8 mouse cellular contexts compared by ENCODE assay signal in the genomic region with DNA sequence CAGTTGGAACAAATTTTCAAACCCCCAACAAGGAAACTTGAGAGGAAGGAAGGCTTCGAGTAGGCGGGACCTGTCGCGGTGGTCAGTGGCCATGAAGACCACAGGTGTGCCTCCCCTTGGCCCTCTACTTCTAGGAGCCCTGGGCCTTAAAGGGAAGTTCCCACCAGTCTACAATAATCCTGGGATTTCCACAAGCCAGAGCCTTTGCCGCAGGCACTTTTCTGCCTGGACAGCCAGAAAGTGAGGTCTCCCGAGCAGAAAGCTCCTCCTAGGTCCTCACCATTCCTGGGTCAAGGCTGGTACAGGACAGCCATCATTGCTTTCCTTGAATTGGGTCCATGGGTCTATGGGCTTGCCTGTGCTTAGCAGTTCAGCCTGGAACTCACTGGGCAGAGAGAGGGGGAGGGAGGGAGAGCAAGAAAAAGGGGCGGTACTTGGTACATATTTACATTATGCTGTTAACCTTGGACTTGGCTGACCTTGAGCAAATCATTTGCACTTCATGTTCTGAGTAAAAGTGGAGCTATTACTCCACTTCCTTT. TPM values are rescaled to one million over a fixed set of nuclear protein-coding genes. Genes with fewer than 3 reads are reported as not detected.
DNase-seq lines count a peak whose midpoint lies in the region; ATAC-seq and TF ChIP-seq lines count a peak whose summit lies in the region.

No protein-coding gene starts in this region.

- peak overlapping the region; percentile 66 for H3K4me2 ChIP-seq in heart, embryonic 16.5 days (ENCODE audit: low read depth, low read length)
- H3K4me2 ChIP-seq in midbrain, embryonic 14.5 days (ENCODE audit: low read length), result peak overlapping the region; percentile 54

- in situ Hi-C loops in ES-E14 (cut with MboI; ENCODE audit: low sequenced_read_pairs in 2 of 2, unreplicated experiment in 2 of 2), result no loop called here

- no peak for ATAC-seq in heart, embryonic 16.5 days (replicated peaks; ENCODE audit: extremely low read depth, insufficient read depth, low FRiP score)
- ATAC-seq in midbrain, embryonic 14.5 days (ENCODE audit: low FRiP score, low TSS enrichment), result no peak

- H3K27me3 ChIP-seq in heart, embryonic 16.5 days (ENCODE audit: control insufficient read depth, insufficient read depth, low read length), result no peaks in the 10 kb centered on the region
- peaks cover 9% of the 10 kb centered on the region; the same call in 1 of the 2 replicates for H3K27me3 ChIP-seq in limb, embryonic 10.5 days (ENCODE audit: low read depth, poor library complexity, severe bottlenecking)
- no peaks in the 10 kb centered on the region for H3K27me3 ChIP-seq in midbrain, embryonic 14.5 days (ENCODE audit: control insufficient read depth, insufficient read depth, low read length)

- WGBS in heart, embryonic 16.5 days, result 14% methylated on average over 7 of the region's 7 CpGs
- 16% methylated on average over 7 of the region's 7 CpGs for WGBS in limb, embryonic 10.5 days
- 13% methylated on average over 7 of the region's 7 CpGs for WGBS in midbrain, embryonic 14.5 days

- peaks cover 20 to 23% of the 10 kb centered on the region in 2 experiments for H3K4me1 ChIP-seq in ES-E14 (ENCODE audit: control insufficient read depth in 2 of 2, insufficient read depth in 2 of 2, low read length in 2 of 2, poor library complexity in 1 of 2)
- H3K4me1 ChIP-seq in heart, embryonic 16.5 days (ENCODE audit: control insufficient read depth, insufficient read depth, low read length), result peaks cover 69% of the 10 kb centered on the region
- H3K4me1 ChIP-seq in limb, embryonic 10.5 days, result peaks cover 97% of the 10 kb centered on the region
- peaks cover 85% of the 10 kb centered on the region for H3K4me1 ChIP-seq in midbrain, embryonic 14.5 days (ENCODE audit: control insufficient read depth, insufficient read depth, low read length)

- no peaks in the 10 kb centered on the region for H3K36me3 ChIP-seq in ES-E14 (ENCODE audit: control insufficient read depth, insufficient read depth, low read length, poor library complexity, severe bottlenecking)
- no peaks in the 10 kb centered on the region for H3K36me3 ChIP-seq in heart, embryonic 16.5 days (ENCODE audit: control insufficient read depth, insufficient read depth)
- H3K36me3 ChIP-seq in limb, embryonic 10.5 days, result no peaks in the 10 kb centered on the region
- no peaks in the 10 kb centered on the region for H3K36me3 ChIP-seq in midbrain, embryonic 14.5 days (ENCODE audit: control insufficient read depth, insufficient read depth, low read length)

- peak overlapping the region; percentile 92 for H3K27ac ChIP-seq in ES-E14 (ENCODE audit: insufficient read depth, low read depth, low read length, poor library complexity, severe bottlenecking)
- peak overlapping the region; percentile 99 for H3K27ac ChIP-seq in heart, embryonic 16.5 days (ENCODE audit: low read length)
- peak overlapping the region; percentile 91 for H3K27ac ChIP-seq in limb, embryonic 10.5 days
- H3K27ac ChIP-seq in midbrain, embryonic 14.5 days (replicated peaks; ENCODE audit: low read depth, low read length), result peak overlapping the region; percentile 82

- peak overlapping the region; percentile 54; the same call in 1 of the 2 replicates for H3K9ac ChIP-seq in ES-E14 (ENCODE audit: insufficient read depth, low read depth, low read length, poor library complexity, severe bottlenecking)
- H3K9ac ChIP-seq in heart, embryonic 16.5 days (ENCODE audit: low read length), result peak overlapping the region; percentile 73
- peak overlapping the region; percentile 36; the same call in 1 of the 2 replicates for H3K9ac ChIP-seq in midbrain, embryonic 14.5 days (replicated peaks; ENCODE audit: low read length)

- DNase-seq in adrenal gland, adult (ENCODE audit: inconsistent age in 2 of 2, low spot score in 1 of 2), result peak; percentile 58 to 85
- DNase-seq in adrenal gland, adult 8-10 months, result no peak
- DNase-seq in ES-E14 (ENCODE audit: low read depth, low spot score), result no peak
- DNase-seq in limb, embryonic 10.5 days (ENCODE audit: low spot score), result no peak
- DNase-seq in midbrain, embryonic 14.5 days, result peak; percentile 37
- no peak for DNase-seq in T-cell, adult 2 months (ENCODE audit: low spot score)
- DNase-seq in embryo, embryonic 9.5 days (ENCODE audit: extremely low spot score), result no peak

- H3K4me3 ChIP-seq in ES-E14 (ENCODE audit: insufficient read depth in 1 of 2, low read depth in 1 of 2, low read length in 2 of 2, poor library complexity in 1 of 2, severe bottlenecking in 1 of 2), result peak overlapping the region; percentile 37 to 53
- peak overlapping the region; percentile 44 for H3K4me3 ChIP-seq in heart, embryonic 16.5 days (ENCODE audit: low read length)
- H3K4me3 ChIP-seq in limb, embryonic 10.5 days, result peak overlapping the region; percentile 48
- H3K4me3 ChIP-seq in midbrain, embryonic 14.5 days (replicated peaks; ENCODE audit: low read depth, low read length), result no peak overlapping the region

- no peaks in the 10 kb centered on the region for H3K9me3 ChIP-seq in ES-E14 (ENCODE audit: control insufficient read depth, insufficient read depth, low read depth, low read length)
- H3K9me3 ChIP-seq in heart, embryonic 16.5 days (replicated peaks; ENCODE audit: control insufficient read depth, low read length), result no peaks in the 10 kb centered on the region
- H3K9me3 ChIP-seq in limb, embryonic 10.5 days (replicated peaks), result no peaks in the 10 kb centered on the region
- H3K9me3 ChIP-seq in midbrain, embryonic 14.5 days (ENCODE audit: control insufficient read depth, low read length), result no peaks in the 10 kb centered on the region

TF ChIP-seq in ES-E14, 5 proteins besides CTCF, POLR2A, EP300 and RAD21:
- no peak for TF ChIP-seq HCFC1 (IDR thresholded peaks at IDR 0.05; ENCODE audit: borderline replicate concordance, insufficient read depth, low read length)

RNA-seq across cellular contexts. Expression of a gene that starts 4.6 kb away (rescaled TPM):
- total RNA-seq in adrenal gland, adult 8-10 months (2022), result 10 to 100 TPM; 69.8 to 92.2 (median 82.8) TPM
- total RNA-seq in ES-E14 (2012; rRNA removed), result 39.5 and 43.2 TPM in 2 replicates
- polyA plus RNA-seq in heart, embryonic 16.5 days (2015; fragmentation: Nextera tagmentation; extraction: Ambion mirVana), result 25.4 and 32.4 TPM in 2 replicates
- polyA plus RNA-seq in limb, embryonic 10.5 days (2016; fragmentation: Nextera tagmentation; extraction: Ambion mirVana), result 11.9 and 22.6 TPM in 2 replicates
- 71.6 and 80.2 TPM in 2 replicates for polyA plus RNA-seq in midbrain, embryonic 14.5 days (2014; fragmentation: Nextera tagmentation; extraction: Ambion mirVana)

RNA-seq across cellular contexts. Expression of a gene that starts 57.7 kb away (rescaled TPM):
- total RNA-seq in adrenal gland, adult 8-10 months (2022), result 10 to 100 TPM; 25.4 to 43.9 (median 32.1) TPM
- total RNA-seq in ES-E14 (2012; rRNA removed), result 26.5 and 27.6 TPM in 2 replicates
- polyA plus RNA-seq in heart, embryonic 16.5 days (2015; fragmentation: Nextera tagmentation; extraction: Ambion mirVana), result 25.1 and 25.9 TPM in 2 replicates
- polyA plus RNA-seq in limb, embryonic 10.5 days (2016; fragmentation: Nextera tagmentation; extraction: Ambion mirVana), result 31.8 and 37.7 TPM in 2 replicates
- polyA plus RNA-seq in midbrain, embryonic 14.5 days (2014; fragmentation: Nextera tagmentation; extraction: Ambion mirVana), result 42.5 and 61.0 TPM in 2 replicates

Comparison
In these comparisons a context has a peak if more than half of its experiments do, and no peak if none do; other contexts are left out.
1. DNase-seq: peak in adrenal gland, adult (2 of 2) and midbrain, embryonic 14.5 days (single experiment); none in adrenal gland, adult 8-10 months (single experiment), ES-E14 (single experiment), limb, embryonic 10.5 days (single experiment), T-cell, adult 2 months (single experiment) and embryo, embryonic 9.5 days (single experiment).
2. Peak in every context shown above with its lines, with median percentiles within 50 percentile points of each other: H3K27ac ChIP-seq and H3K9ac ChIP-seq.